Mouse (Mus musculus) heart, adult 2 months (tissue): Measurements from ENCODE around the gene Plcl1. TPM values are rescaled to one million over a fixed set of nuclear protein-coding genes. Genes with fewer than 3 reads are reported as not detected.

Source experiments
- DNase-seq, 2 experiments: peaks; one replicate each; pipeline ENCODE4 v3.0.0; 2021
- H3K27ac ChIP-seq: fragments of 200-600 bp; 2 replicates; pipeline ENCODE4 v1.8.1; 2022
- H3K27me3 ChIP-seq: fragments of 200-500 bp; 2 replicates; pipeline ENCODE4 v1.6.1; 2012; ENCODE audit warnings: mild to moderate bottlenecking, low read length, inconsistent platforms, mixed read lengths; ENCODE audit not compliant: control insufficient read depth, insufficient read depth
- H3K36me3 ChIP-seq: fragments of 200-500 bp; 2 replicates; pipeline ENCODE4 v1.6.1; 2012; ENCODE audit warnings: low read length, inconsistent platforms; ENCODE audit not compliant: control insufficient read depth, insufficient read depth
- H3K4me1 ChIP-seq: fragments of 200-500 bp; 2 replicates; pipeline ENCODE4 v1.6.1; 2011; ENCODE audit warnings: low read length; ENCODE audit not compliant: control insufficient read depth, insufficient read depth
- H3K4me3 ChIP-seq: fragments of 200-600 bp; 2 replicates; pipeline ENCODE4 v1.8.1; 2022
- H3K79me2 ChIP-seq: fragments of 200-500 bp; replicated peaks from 2 replicates; pipeline ENCODE4 v1.6.1; 2012; ENCODE audit warnings: mild to moderate bottlenecking, inconsistent platforms, low read length, moderate library complexity, mixed read lengths; ENCODE audit not compliant: control insufficient read depth, insufficient read depth
- H3K9ac ChIP-seq: fragments of 200-500 bp; 2 replicates; pipeline ENCODE4 v1.6.1; 2012; ENCODE audit warnings: low read depth, mild to moderate bottlenecking, control low read depth, inconsistent platforms, low read length, mixed read lengths
- CTCF ChIP-seq: fragments of 200-600 bp; IDR thresholded peaks from 2 replicates; pipeline ENCODE4 v1.8.1; 2022; ENCODE audit warnings: antibody characterized with exemption, mild to moderate bottlenecking, moderate library complexity
- EP300 ChIP-seq: fragments of 200-500 bp; IDR thresholded peaks from 2 replicates; pipeline ENCODE4 v1.6.1; 2011; ENCODE audit warnings: low read depth, low read length, control low read depth; ENCODE audit not compliant: insufficient read depth
- POLR2A ChIP-seq: fragments of 200-500 bp; IDR thresholded peaks from 2 replicates; pipeline ENCODE4 v1.6.1; 2011; ENCODE audit warnings: mild to moderate bottlenecking, low read depth, low read length, control low read depth; ENCODE audit not compliant: insufficient read depth
- WGBS: fragments of 180-500 bp; shearing (Covaris S2); methylation state at CpG from one replicate; pipeline ENCODE4 v1.1.7; 2018; 5-methylcytosine and 5-hydroxymethylcytosine counted together
- intact Hi-C: fragments of 180-260 bp; cut with DNase I; formaldehyde crosslinking; loops from one replicate; pipeline ENCODE4 v1.15.1; 2025
- polyA plus RNA-seq: library from polyadenylated mRNA; depleted of rRNA; stranded (reverse); fragments of >200 nt; gene quantifications from 2 replicates; pipeline ENCODE4 v1.2.3, GENCODE M21; 2012
- total RNA-seq, 2 experiments: library from RNA; stranded (reverse); gene quantifications; 2 replicates each; pipeline ENCODE4 v1.2.3; 2021

Gene Plcl1
- total and polyA plus RNA-seq, 3 experiments: 0.86 to 3.1 (median 3.0) TPM

DNA sequence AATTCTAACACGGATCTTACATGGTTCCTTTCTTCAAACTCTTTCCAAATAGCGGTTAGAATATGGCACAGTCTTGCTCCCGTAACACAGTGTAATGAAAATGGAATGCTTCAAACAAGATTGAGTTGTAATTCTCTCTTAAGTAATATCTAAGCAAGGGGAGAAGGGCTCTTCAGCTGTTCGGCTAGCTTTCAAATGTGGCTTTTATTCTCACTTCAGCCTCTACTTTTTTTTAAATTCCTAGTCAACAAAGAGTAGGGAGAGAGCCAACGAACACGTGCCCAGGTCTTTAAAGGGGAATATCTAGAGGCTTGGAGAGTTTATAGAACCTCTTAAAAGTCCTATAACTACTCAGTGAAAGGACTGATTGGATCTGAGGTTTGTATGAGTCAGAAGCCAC is 160.2 kb downstream of the Plcl1 start:
- 84% methylated on average over 6 of the region's 6 CpGs for WGBS
- Histone ChIP-seq H3K4me3 (no peak overlapping the region), H3K79me2 (no peaks in the 10 kb centered on the region), H3K27me3 (no peaks in the 10 kb centered on the region), H3K9ac (no peak overlapping the region), H3K4me1 (peaks cover 2% of the 10 kb centered on the region; the same call in 1 of the 2 replicates), H3K36me3 (no peaks in the 10 kb centered on the region), H3K27ac (no peak overlapping the region)
- TF ChIP-seq CTCF: no peak
- intact Hi-C loops: no loop called here
- no peak for DNase-seq

DNA sequence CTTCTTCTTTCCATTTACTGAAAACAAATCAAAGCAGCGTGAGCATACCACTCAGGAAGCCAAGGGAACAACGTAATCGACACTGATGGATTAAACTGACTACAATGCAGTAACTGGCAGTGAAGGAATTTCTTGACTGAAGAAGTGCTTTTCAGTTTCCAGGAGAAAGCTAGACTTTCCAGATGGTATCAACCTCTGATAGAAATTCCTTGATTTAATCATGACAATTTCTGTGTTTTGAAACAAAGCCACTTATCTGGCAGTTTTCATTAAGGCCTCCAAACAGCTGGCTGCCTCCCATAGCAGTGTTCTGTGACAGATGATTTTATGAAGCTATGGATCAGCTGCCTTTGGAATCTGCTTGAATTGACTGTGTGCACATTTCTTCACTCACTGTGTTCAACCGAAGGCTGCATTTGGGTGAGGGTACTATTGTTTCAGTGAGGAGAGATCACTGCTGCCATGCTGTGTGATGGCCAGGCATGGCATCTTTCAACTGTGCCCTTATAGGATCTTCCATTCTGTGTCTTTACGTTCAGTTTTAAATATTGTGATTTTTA is 162.2 kb downstream of the Plcl1 start:
- Histone ChIP-seq H3K27ac (no peak overlapping the region), H3K79me2 (no peaks in the 10 kb centered on the region), H3K27me3 (no peaks in the 10 kb centered on the region), H3K4me1 (peaks cover 8% of the 10 kb centered on the region), H3K36me3 (0 out of 2 replicates have a peak, but pooled peaks cover 2% of the 10 kb centered on the region), H3K9ac (no peak overlapping the region), H3K4me3 (no peak overlapping the region)
- no peak for TF ChIP-seq CTCF
- no peak for TF ChIP-seq POLR2A
- TF ChIP-seq EP300: no peak
- 72% methylated on average over 5 of the region's 5 CpGs for WGBS
- intact Hi-C loops: no loop called here
- DNase-seq: no peak

DNA sequence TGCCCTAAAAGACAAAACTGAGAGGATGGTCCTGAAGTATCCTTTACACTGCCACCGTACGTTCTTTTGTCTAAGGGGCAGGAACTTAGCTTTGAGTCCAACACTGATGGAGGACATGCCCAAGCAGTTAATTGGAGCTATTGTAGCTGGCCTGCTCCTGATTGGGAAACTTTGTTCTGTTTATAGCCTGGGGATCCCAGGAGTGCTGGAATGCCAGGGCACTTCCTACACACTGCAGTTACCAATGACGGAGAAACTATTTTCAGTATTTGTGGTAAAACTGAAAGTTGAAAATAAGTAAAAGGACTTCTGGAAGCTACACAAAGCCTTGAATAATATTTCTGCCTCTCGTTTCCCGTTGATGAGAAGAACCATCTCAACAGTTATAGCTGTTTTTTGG is 164.5 kb downstream of the Plcl1 start:
- DNase-seq: no peak
- TF ChIP-seq CTCF (no peak), POLR2A (no peak), EP300 (no peak)
- 59% methylated on average over 5 of the region's 5 CpGs for WGBS
- Histone ChIP-seq H3K27ac (no peak overlapping the region), H3K9ac (no peak overlapping the region), H3K36me3 (0 out of 2 replicates have a peak, but pooled peaks cover 2% of the 10 kb centered on the region), H3K4me1 (peaks cover 8% of the 10 kb centered on the region), H3K4me3 (no peak overlapping the region), H3K27me3 (no peaks in the 10 kb centered on the region), H3K79me2 (no peaks in the 10 kb centered on the region)
- intact Hi-C loops: no loop called here

DNA sequence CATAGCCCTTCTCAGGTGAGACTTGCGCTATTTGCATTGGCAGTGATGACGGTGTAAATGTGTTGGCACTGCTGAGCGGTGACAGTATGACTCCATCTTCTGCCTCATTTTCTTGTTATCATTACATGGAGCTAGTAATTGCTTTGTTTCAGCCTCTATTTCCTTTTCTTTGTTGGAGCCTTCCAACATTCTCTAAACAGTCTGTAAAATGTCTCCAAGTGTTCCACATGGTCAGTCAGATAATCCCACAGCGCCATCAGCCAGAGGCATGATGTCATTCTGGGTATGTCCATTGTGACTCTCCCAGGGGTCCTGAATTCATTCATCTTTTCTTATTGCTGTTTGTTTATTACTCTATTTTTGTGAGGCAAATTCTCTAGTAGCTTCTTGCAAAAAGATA is 165.7 kb downstream of the Plcl1 start:
- no peaks in the 10 kb centered on the region for H3K27me3 ChIP-seq
- no peak overlapping the region for H3K27ac ChIP-seq
- intact Hi-C loops: no loop called here
- no peak for TF ChIP-seq POLR2A
- no peaks in the 10 kb centered on the region for H3K79me2 ChIP-seq
- peak in 1 of 2 experiments; percentile 15 for DNase-seq
- WGBS: 77% methylated on average over 4 of the region's 4 CpGs
- 0 out of 2 replicates have a peak, but pooled peaks cover 2% of the 10 kb centered on the region for H3K36me3 ChIP-seq
- no peak overlapping the region for H3K4me3 ChIP-seq
- H3K9ac ChIP-seq: no peak overlapping the region
- peaks cover 13% of the 10 kb centered on the region for H3K4me1 ChIP-seq

DNA sequence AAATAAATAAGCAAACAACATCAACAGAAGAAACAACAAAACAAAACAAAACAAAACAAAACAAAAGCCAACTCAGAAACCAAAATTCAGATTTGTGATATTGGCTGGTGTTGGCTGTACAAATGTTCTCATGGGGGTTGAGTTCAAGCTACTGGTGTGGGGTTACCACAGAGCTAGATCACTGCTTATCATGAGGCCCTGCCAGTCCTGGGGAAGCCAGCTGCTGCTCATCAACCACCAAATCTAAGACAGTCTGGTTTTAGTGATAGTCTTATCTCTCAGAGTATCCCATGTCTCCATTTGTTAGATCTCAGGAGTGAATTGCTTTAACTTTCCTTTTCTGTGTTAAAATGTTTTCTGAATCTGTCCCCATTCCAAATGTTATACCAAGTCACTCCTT is 166.5 kb downstream of the Plcl1 start:
- Histone ChIP-seq H3K36me3 (0 out of 2 replicates have a peak, but pooled peaks cover 2% of the 10 kb centered on the region), H3K27me3 (no peaks in the 10 kb centered on the region), H3K27ac (peak overlapping the region; percentile 1; the same call in 1 of the 2 replicates), H3K4me1 (peaks cover 13% of the 10 kb centered on the region), H3K79me2 (no peaks in the 10 kb centered on the region), H3K4me3 (no peak overlapping the region), H3K9ac (no peak overlapping the region)
- no peak for TF ChIP-seq POLR2A
- no peak for TF ChIP-seq EP300
- TF ChIP-seq CTCF: no peak
- no peak for DNase-seq
- intact Hi-C loops: no loop called here

DNA sequence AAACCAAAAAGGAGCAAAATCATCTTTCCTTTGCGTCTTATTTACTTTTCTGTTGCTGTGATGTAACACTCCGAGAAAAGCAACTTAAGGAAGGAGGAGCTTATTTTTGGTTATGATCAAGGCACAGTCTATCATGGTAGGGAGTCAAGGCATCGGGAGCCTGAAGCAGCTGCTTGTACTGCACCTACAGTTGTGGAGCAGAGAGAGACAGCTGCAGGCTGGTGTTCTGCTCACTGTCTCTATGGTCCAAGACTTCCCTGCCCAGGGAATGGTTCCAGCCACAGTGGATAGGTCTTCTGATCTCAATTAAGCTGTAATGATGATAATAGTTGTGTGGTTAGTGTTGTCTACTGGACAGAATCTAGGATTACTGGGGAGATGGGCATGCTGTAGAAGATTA is 166.9 kb downstream of the Plcl1 start:
- 84% methylated on average over 3 of the region's 3 CpGs for WGBS
- Histone ChIP-seq H3K27ac (0 out of 2 replicates have a peak overlapping the region, but pooled peaks have one; percentile 15), H3K4me3 (no peak overlapping the region)

More for the DNA sequence above, 166.9 kb downstream of the Plcl1 start:
- TF ChIP-seq CTCF (no peak), EP300 (no peak), POLR2A (no peak)
- H3K4me1 ChIP-seq: peaks cover 13% of the 10 kb centered on the region
- H3K79me2 ChIP-seq: no peaks in the 10 kb centered on the region
- H3K9ac ChIP-seq: no peak overlapping the region
- DNase-seq: no peak
- H3K27me3 ChIP-seq: no peaks in the 10 kb centered on the region
- intact Hi-C loops: no loop called here
- H3K36me3 ChIP-seq: 0 out of 2 replicates have a peak, but pooled peaks cover 2% of the 10 kb centered on the region
